1 mouse cellular context compared by ENCODE assay signal in the genomic region with DNA sequence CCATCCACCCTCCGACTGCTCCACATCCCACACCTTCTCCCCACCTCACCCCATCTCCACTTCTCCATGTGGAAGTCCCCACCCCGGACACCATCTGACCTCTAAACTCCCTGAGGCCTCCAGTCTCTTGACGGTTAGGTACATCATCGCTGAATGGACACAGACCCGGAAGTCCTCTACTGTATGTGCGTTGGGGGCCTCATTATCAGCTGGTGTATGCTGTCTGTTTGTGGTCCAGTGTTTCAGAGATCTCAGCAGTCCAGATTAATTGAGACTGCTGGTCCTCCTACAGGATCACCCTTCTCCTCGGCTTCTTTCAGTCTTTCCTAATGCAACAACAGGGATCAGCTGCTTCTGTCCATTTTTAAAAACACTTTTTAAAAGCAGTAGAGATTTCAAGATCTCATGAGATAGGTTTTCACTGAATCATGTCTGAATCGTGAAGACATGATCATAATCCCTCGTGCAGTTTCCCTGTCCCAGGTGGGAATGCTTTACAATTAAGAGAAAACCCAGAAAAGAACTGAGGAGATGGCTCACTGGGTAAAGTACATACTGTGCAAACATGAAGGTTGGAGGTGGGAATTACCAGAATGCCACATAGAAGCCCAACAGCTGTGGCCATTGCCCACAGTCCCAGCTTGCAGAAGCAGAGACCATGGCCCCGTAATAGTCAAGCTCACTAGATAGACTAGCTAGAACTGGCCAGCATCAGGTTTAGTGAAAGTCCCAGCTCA.
TF ChIP-seq lines count a peak whose summit lies in the region.

No protein-coding gene starts in this region.

TF ChIP-seq in CH12.LX, 34 proteins besides CTCF, POLR2A, EP300 and RAD21 (continued from another document):
- peak; percentile 71 for TF ChIP-seq MXI1 (IDR thresholded peaks at IDR 0.05; ENCODE audit: low read depth, low read length)
- TF ChIP-seq MEF2A (IDR thresholded peaks at IDR 0.05; ENCODE audit: borderline replicate concordance, low read depth, low read length) = peak; percentile 44
- peak; percentile 94 for TF ChIP-seq ELF1 (IDR thresholded peaks at IDR 0.05; ENCODE audit: low read depth, low read length)
- TF ChIP-seq UBTF (IDR thresholded peaks at IDR 0.05; ENCODE audit: low read depth, low read length) = peak; percentile 67; the same call in 1 of the 2 replicates
- TF ChIP-seq MAFK (IDR thresholded peaks at IDR 0.05; ENCODE audit: insufficient replicate concordance, low read length) = peak; percentile 19; the same call in 1 of the 2 replicates
- peak; percentile 96 for TF ChIP-seq CHD1 (IDR thresholded peaks at IDR 0.05; ENCODE audit: low read depth, low read length)
- peak; percentile 46; the same call in 1 of the 2 replicates for TF ChIP-seq NELFE (IDR thresholded peaks at IDR 0.05; ENCODE audit: low read depth, low read length)
- 0 out of 2 replicates have a peak, but pooled peaks have one; percentile 17 for TF ChIP-seq MYC (IDR thresholded peaks at IDR 0.05; ENCODE audit: low read depth, low read length)
- no peak for TF ChIP-seq PAX5 (IDR thresholded peaks at IDR 0.05; ENCODE audit: low read length)
- peak; percentile 60 for TF ChIP-seq ZMIZ1 (IDR thresholded peaks at IDR 0.05; ENCODE audit: low read depth, low read length)
- peak; percentile 90 for TF ChIP-seq TBP (conservative IDR thresholded peaks at IDR 0.05; ENCODE audit: low read depth, low read length)
- peak; percentile 40; the same call in 1 of the 2 replicates for TF ChIP-seq HCFC1 (IDR thresholded peaks at IDR 0.05; ENCODE audit: low read depth, low read length)
- peak; percentile 24; the same call in 1 of the 2 replicates for TF ChIP-seq CHD2 (IDR thresholded peaks at IDR 0.05; ENCODE audit: low read length)
- peak; percentile 80 for TF ChIP-seq MAZ (IDR thresholded peaks at IDR 0.05; ENCODE audit: low read depth, low read length)
- TF ChIP-seq ZNF384 (IDR thresholded peaks at IDR 0.05; ENCODE audit: low read depth, low read length) = 0 out of 2 replicates have a peak, but pooled peaks have one; percentile 10
- TF ChIP-seq ZC3H11A (IDR thresholded peaks at IDR 0.05; ENCODE audit: low read depth, low read length) = no peak
- TF ChIP-seq SMC3 (IDR thresholded peaks at IDR 0.05; ENCODE audit: low read depth, low read length) = no peak
- no peak for TF ChIP-seq NRF1 (IDR thresholded peaks at IDR 0.05; ENCODE audit: low read depth, low read length)
- no peak for TF ChIP-seq JUND (conservative IDR thresholded peaks at IDR 0.05; ENCODE audit: low read depth, low read length)
- TF ChIP-seq IRF4 (IDR thresholded peaks at IDR 0.05; ENCODE audit: low read depth, low read length) = peak; percentile 59; the same call in 1 of the 2 replicates
- TF ChIP-seq E2F4 (IDR thresholded peaks at IDR 0.05; ENCODE audit: insufficient replicate concordance, low read depth, low read length) = no peak
- TF ChIP-seq USF1 (IDR thresholded peaks at IDR 0.05; ENCODE audit: low read depth, low read length) = no peak
- TF ChIP-seq KAT2A (IDR thresholded peaks at IDR 0.05; ENCODE audit: insufficient replicate concordance, low read length) = 0 out of 2 replicates have a peak, but pooled peaks have one; percentile 50
- no peak for TF ChIP-seq USF2 (conservative IDR thresholded peaks at IDR 0.05; ENCODE audit: low read depth, low read length)
- peak; percentile 80 for TF ChIP-seq POLR2AphosphoS2 (IDR thresholded peaks at IDR 0.05; ENCODE audit: low read depth, low read length)
- TF ChIP-seq JUN (IDR thresholded peaks at IDR 0.05; ENCODE audit: insufficient read depth, low read depth, low read length) = no peak
- peak; percentile 76 for TF ChIP-seq RCOR1 (conservative IDR thresholded peaks at IDR 0.05; ENCODE audit: low read depth, low read length)
- peak; percentile 49 for TF ChIP-seq BHLHE40 (IDR thresholded peaks at IDR 0.05; ENCODE audit: low read depth, low read length)
- TF ChIP-seq GABPA (IDR thresholded peaks at IDR 0.05; ENCODE audit: insufficient replicate concordance, low read depth, low read length) = no peak
